8 mouse cellular contexts compared by ENCODE assay signal in the genomic region with DNA sequence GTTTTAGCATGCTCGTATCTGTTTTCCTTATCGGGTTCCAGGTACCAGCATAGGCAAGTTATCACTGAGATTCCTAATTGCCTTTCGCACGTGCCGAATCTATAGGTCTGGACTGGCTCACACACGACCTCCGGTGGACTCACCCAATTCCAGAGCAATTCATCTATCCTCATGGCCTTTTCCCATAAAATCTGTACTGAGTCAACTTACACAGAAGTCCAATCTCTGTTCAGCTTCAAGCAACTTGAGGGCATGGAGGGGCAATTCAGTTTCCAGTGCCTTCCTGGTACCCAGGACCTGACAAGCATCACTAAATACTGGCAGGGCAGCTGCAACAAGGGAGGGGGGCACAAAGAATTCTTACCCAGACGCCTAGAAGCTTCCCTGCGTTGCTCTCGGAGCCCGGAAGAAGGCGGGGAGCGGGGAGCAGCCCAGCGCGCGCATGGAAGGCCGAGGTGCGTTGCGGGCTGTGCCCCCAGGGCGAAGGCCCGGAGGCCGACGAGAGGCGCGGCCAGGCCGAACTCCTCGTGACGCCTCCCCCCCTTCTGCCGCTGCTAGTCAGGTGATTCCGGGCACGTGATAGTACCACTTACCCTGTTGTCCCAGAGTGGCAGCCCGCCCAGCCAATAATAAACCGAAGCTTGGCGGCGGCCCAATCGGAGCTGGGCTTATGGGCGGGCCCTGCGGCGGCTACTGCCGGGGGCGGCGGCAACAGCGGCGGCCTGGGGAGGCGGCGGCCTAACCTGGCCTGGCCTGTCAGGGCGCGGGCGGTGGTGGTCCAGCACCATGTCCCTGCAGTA. TPM values are rescaled to one million over a fixed set of nuclear protein-coding genes. Genes with fewer than 3 reads are reported as not detected.
DNase-seq lines count a peak whose midpoint lies in the region; ATAC-seq and TF ChIP-seq lines count a peak whose summit lies in the region.

A gene (plus strand): TSS at position 699 of the 800 bp plus-strand sequence.

- no peak for TF ChIP-seq CTCF in liver, adult 2 months (IDR thresholded peaks at IDR 0.05; ENCODE audit: low read depth, low read length)

- peak within 1 kb of the TSS; percentile 85 for H3K27ac ChIP-seq in heart, embryonic 11.5 days (ENCODE audit: low read depth, low read length)
- H3K27ac ChIP-seq in kidney, embryonic 16.5 days (ENCODE audit: low read length) = peak within 1 kb of the TSS; percentile 85
- peak within 1 kb of the TSS; percentile 85 for H3K27ac ChIP-seq in liver, adult 2 months (replicated peaks; ENCODE audit: insufficient read depth, low read depth, low read length)

- peak; percentile 99 for ATAC-seq in erythroblast, adult 5-6 weeks (replicated peaks; ENCODE audit: low FRiP score, poor library complexity, severe bottlenecking)
- ATAC-seq in heart, embryonic 11.5 days (replicated peaks; ENCODE audit: insufficient number of reproducible peaks, low FRiP score, low TSS enrichment) = peak; percentile 99
- ATAC-seq in kidney, embryonic 16.5 days (ENCODE audit: low FRiP score, low TSS enrichment) = peak; percentile 99

- peak within 1 kb of the TSS; percentile 97 for H3K4me3 ChIP-seq in heart, embryonic 11.5 days (ENCODE audit: low read depth, low read length)
- H3K4me3 ChIP-seq in kidney, embryonic 16.5 days (ENCODE audit: low read length) = peak within 1 kb of the TSS; percentile 98
- H3K4me3 ChIP-seq in liver, adult 2 months (ENCODE audit: insufficient read depth, low read depth, low read length) = peak within 1 kb of the TSS; percentile 93
- H3K4me3 ChIP-seq in myocyte = peak within 1 kb of the TSS; percentile 78

- no peaks in the 10 kb centered on the region for H3K9me3 ChIP-seq in heart, embryonic 11.5 days (replicated peaks; ENCODE audit: control insufficient read depth, low read length)
- no peaks in the 10 kb centered on the region for H3K9me3 ChIP-seq in kidney, embryonic 16.5 days (ENCODE audit: low read length)

- H3K36me3 ChIP-seq in heart, embryonic 11.5 days (ENCODE audit: control insufficient read depth, insufficient read depth, low read length) = peaks cover 9% of the 10 kb centered on the region
- H3K36me3 ChIP-seq in kidney, embryonic 16.5 days (ENCODE audit: insufficient read depth, low read length) = peaks cover 22% of the 10 kb centered on the region
- H3K36me3 ChIP-seq in liver, adult 2 months (ENCODE audit: control insufficient read depth, insufficient read depth, low read length) = peaks cover 18% of the 10 kb centered on the region
- peaks cover 43% of the 10 kb centered on the region for H3K36me3 ChIP-seq in myocyte (ENCODE audit: control insufficient read depth, insufficient read depth)
- H3K36me3 ChIP-seq in splenic B cell, adult 2 months (ENCODE audit: control insufficient read depth, insufficient read depth, low read length, poor library complexity, severe bottlenecking) = peaks cover 7% of the 10 kb centered on the region

- peak within 1 kb of the TSS; percentile 89 for H3ac ChIP-seq in myocyte (ENCODE audit: control insufficient read depth, insufficient read length)

- DNase-seq in B cell, adult 2 months = peak; percentile 99
- peak; percentile 99 for DNase-seq in brain, adult 2 months (ENCODE audit: low read depth, low spot score)
- peak; percentile 90 for DNase-seq in liver, adult 2 months (ENCODE audit: extremely low read depth, low read depth, low spot score)
- DNase-seq in splenic B cell, adult 2 months (ENCODE audit: low read depth, low spot score) = peak; percentile 99

- H3K9ac ChIP-seq in heart, embryonic 11.5 days (ENCODE audit: low read depth, low read length) = peak within 1 kb of the TSS; percentile 93
- H3K9ac ChIP-seq in kidney, embryonic 16.5 days (replicated peaks; ENCODE audit: low read length) = peak within 1 kb of the TSS; percentile 94
- H3K9ac ChIP-seq in liver, adult 2 months (ENCODE audit: low read depth, low read length) = peak within 1 kb of the TSS; percentile 98

- under 1% methylated on average over 44 of the region's 49 CpGs for WGBS in heart, embryonic 11.5 days (ENCODE audit: insufficient replicate concordance)
- WGBS in kidney, embryonic 16.5 days = 0% methylated on average over 47 of the region's 49 CpGs
- under 1% methylated on average over 49 of the region's 49 CpGs for WGBS in liver, adult 2 months

- no peaks in the 10 kb centered on the region for H3K27me3 ChIP-seq in heart, embryonic 11.5 days (ENCODE audit: control insufficient read depth, insufficient read depth, low read length)
- no peaks in the 10 kb centered on the region for H3K27me3 ChIP-seq in kidney, embryonic 16.5 days (ENCODE audit: insufficient read depth, low read length)
- H3K27me3 ChIP-seq in liver, adult 2 months (ENCODE audit: control insufficient read depth, insufficient read depth, low read length) = no peaks in the 10 kb centered on the region
- H3K27me3 ChIP-seq in myocyte (ENCODE audit: control insufficient read depth, insufficient read depth, insufficient read length) = no peaks in the 10 kb centered on the region
- no peaks in the 10 kb centered on the region for H3K27me3 ChIP-seq in splenic B cell, adult 2 months (ENCODE audit: control insufficient read depth, insufficient read depth, low read length, poor library complexity, severe bottlenecking)

- peak within 1 kb of the TSS; percentile 89 for H3K4me2 ChIP-seq in heart, embryonic 11.5 days
- H3K4me2 ChIP-seq in kidney, embryonic 16.5 days (replicated peaks; ENCODE audit: low read depth, low read length) = peak within 1 kb of the TSS; percentile 70
- peak within 1 kb of the TSS; percentile 82 for H3K4me2 ChIP-seq in myocyte (ENCODE audit: low read depth)

- peak; percentile 72 for TF ChIP-seq POLR2A in liver, adult 2 months (IDR thresholded peaks at IDR 0.05; ENCODE audit: extremely low read depth, insufficient read depth, low read length)
- TF ChIP-seq POLR2A in myocyte (IDR thresholded peaks at IDR 0.05; ENCODE audit: insufficient read length, low read depth) = peak; percentile 88

- peaks cover 14% of the 10 kb centered on the region for H3K4me1 ChIP-seq in heart, embryonic 11.5 days (ENCODE audit: control insufficient read depth, insufficient read depth, low read length)
- peaks cover 22% of the 10 kb centered on the region for H3K4me1 ChIP-seq in kidney, embryonic 16.5 days (ENCODE audit: insufficient read depth, low read length)
- peaks cover 10% of the 10 kb centered on the region; the same call in 1 of the 2 replicates for H3K4me1 ChIP-seq in liver, adult 2 months (ENCODE audit: control insufficient read depth, insufficient read depth, low read length)

- peaks cover 29% of the 10 kb centered on the region for H3K79me2 ChIP-seq in liver, adult 2 months (ENCODE audit: control insufficient read depth, insufficient read depth, low read length)
- H3K79me2 ChIP-seq in myocyte (ENCODE audit: control insufficient read depth, insufficient read depth) = peaks cover 80% of the 10 kb centered on the region

TF ChIP-seq in myocyte, 11 proteins besides CTCF, POLR2A, EP300 and RAD21:
- TF ChIP-seq MYOD1 (IDR thresholded peaks at IDR 0.05; ENCODE audit: control insufficient read depth in 1 of 3, insufficient read length in 2 of 3, low read depth in 2 of 3) = peak in 1 of 3 experiments; percentile 39
- TF ChIP-seq SRF (IDR thresholded peaks at IDR 0.05; ENCODE audit: control insufficient read depth, insufficient read length, low read depth) = no peak
- peak in 2 of 3 experiments; percentile 10 to 40 for TF ChIP-seq MYOG (IDR thresholded peaks at IDR 0.05; ENCODE audit: control insufficient read depth in 1 of 3, insufficient read depth in 1 of 3, insufficient read length in 2 of 3, low read depth in 2 of 3)
- TF ChIP-seq TCF3 (IDR thresholded peaks at IDR 0.05; ENCODE audit: insufficient read length, low read depth) = no peak
- no peak for TF ChIP-seq MAX (IDR thresholded peaks at IDR 0.05; ENCODE audit: low read depth)
- TF ChIP-seq USF1 (IDR thresholded peaks at IDR 0.05; ENCODE audit: low read depth) = peak; percentile 97
- TF ChIP-seq POLR2AphosphoS2 (IDR thresholded peaks at IDR 0.05; ENCODE audit: insufficient read length, low read depth) = peak; percentile 97
- no peak for TF ChIP-seq E2F4 (IDR thresholded peaks at IDR 0.05; ENCODE audit: insufficient read depth)
- TF ChIP-seq TCF12 (IDR thresholded peaks at IDR 0.05; ENCODE audit: insufficient read depth, poor library complexity, severe bottlenecking) = no peak
- TF ChIP-seq REST (IDR thresholded peaks at IDR 0.05; ENCODE audit: insufficient read depth, insufficient read length) = peak; percentile 19
- no peak for TF ChIP-seq CEBPB (IDR thresholded peaks at IDR 0.05; ENCODE audit: insufficient read depth, poor library complexity, severe bottlenecking)
TF ChIP-seq in myocyte: peak in this region for 5.

RNA-seq across cellular contexts. Expression of the gene that starts here (rescaled TPM):
- 6.7 and 20.7 TPM in 2 replicates for total RNA-seq in erythroblast, adult 5-6 weeks (2015; ENCODE audit: low replicate concordance)
- 12.7 and 14.4 TPM in 2 replicates for total RNA-seq in erythroblast, adult 5-6 weeks (2017; ENCODE audit: low replicate concordance)
- polyA plus RNA-seq in heart, embryonic 11.5 days (2014; fragmentation: Nextera tagmentation; extraction: Ambion mirVana) = 37.5 and 39.0 TPM in 2 replicates
- 46.2 and 47.9 TPM in 2 replicates for polyA plus RNA-seq in kidney, embryonic 16.5 days (2015; fragmentation: Nextera tagmentation; extraction: Ambion mirVana)
- total RNA-seq in liver, adult 2 months (2014; rRNA removed) = 32.7 and 41.6 TPM in 2 replicates
- polyA plus RNA-seq in liver, adult 2 months (2012; rRNA removed) = 26.1 and 27.3 TPM in 2 replicates
- 46.1 TPM for polyA plus RNA-seq in myocyte (2012; fragmentation: generic; extraction: Trizol)

Comparison
In these comparisons a context has a peak if more than half of its experiments do, and no peak if none do; other contexts are left out.
1. Peak in every context shown above with its lines: DNase-seq, ATAC-seq, H3K4me3 ChIP-seq and H3K27ac ChIP-seq.